ENCODE assay signal across 42 mouse cellular contexts in the genomic region with DNA sequence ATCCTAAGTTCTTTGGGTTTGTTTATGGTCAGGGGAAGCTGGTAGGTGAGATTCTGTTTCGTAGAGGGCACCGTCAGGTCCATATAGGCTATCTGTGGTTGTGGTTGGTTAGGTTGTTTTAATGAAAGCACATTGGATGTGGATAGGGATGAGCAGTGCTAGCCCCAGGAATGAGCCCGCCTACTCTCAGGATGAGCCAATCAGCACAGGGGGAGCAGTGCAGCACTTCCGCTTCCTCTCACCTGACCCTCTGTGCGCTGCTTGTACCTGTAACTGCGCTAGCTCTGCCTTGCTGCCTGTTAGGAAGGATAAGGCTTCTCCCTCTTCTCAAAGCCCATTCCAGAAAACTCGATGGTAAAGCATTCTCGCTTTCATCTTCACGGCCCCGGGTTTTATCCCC. TPM values are rescaled to one million over a fixed set of nuclear protein-coding genes. Genes with fewer than 3 reads are reported as not detected.
DNase-seq lines count a peak whose midpoint lies in the region; ATAC-seq lines count a peak whose summit lies in the region.
"Had no signal": no experiment of that assay in that cellular context is flagged by ENCODE, and none has a peak within 500 bp of the region (broad histone marks: within the 10 kb centered on the region; RNA-seq: fewer than 3 reads in every experiment).

No protein-coding gene starts in this region.

- H3K4me2 ChIP-seq in heart, embryonic 14.5 days (ENCODE audit: low read length) = 0 out of 2 replicates have a peak overlapping the region, but pooled peaks have one; percentile 6
- no peak overlapping the region for H3K4me2 ChIP-seq in midbrain, embryonic 13.5 days (replicated peaks)
- no peak overlapping the region for H3K4me2 ChIP-seq in midbrain, embryonic 14.5 days (ENCODE audit: low read length)
- H3K4me2 ChIP-seq in limb, embryonic 13.5 days (replicated peaks) = peak overlapping the region; percentile 38
- H3K4me2 ChIP-seq: embryonic facial prominence, embryonic 15.5 days; forebrain, embryonic 13.5 days; hindbrain, embryonic 15.5 days; liver, embryonic 11.5 days; lung, embryonic 15.5 days; neural tube, embryonic 13.5 days had no signal

- H3K27ac ChIP-seq in heart, embryonic 14.5 days (replicated peaks in 1 of 2; ENCODE audit: control insufficient read depth in 1 of 2, insufficient read depth in 1 of 2, low read depth in 2 of 2, low read length in 2 of 2) = no peak overlapping the region
- no peak overlapping the region for H3K27ac ChIP-seq in midbrain, embryonic 13.5 days
- no peak overlapping the region for H3K27ac ChIP-seq in midbrain, embryonic 14.5 days (replicated peaks; ENCODE audit: low read depth, low read length)
- H3K27ac ChIP-seq in limb, embryonic 13.5 days = no peak overlapping the region
- H3K27ac ChIP-seq: embryonic facial prominence, embryonic 10.5 days; embryonic facial prominence, embryonic 15.5 days; forebrain, embryonic 13.5 days; hindbrain, embryonic 10.5 days; hindbrain, embryonic 15.5 days; layer of hippocampus, adult 2 months; lung, embryonic 15.5 days; neural tube, embryonic 13.5 days had no signal

- WGBS in heart, embryonic 14.5 days = 60% methylated on average over 10 of the region's 10 CpGs
- WGBS in midbrain, embryonic 13.5 days = 74% methylated on average over 10 of the region's 10 CpGs
- 71% methylated on average over 10 of the region's 10 CpGs for WGBS in midbrain, embryonic 14.5 days
- 53% methylated on average over 10 of the region's 10 CpGs for WGBS in limb, embryonic 13.5 days

- H3K9ac ChIP-seq in heart, embryonic 14.5 days (ENCODE audit: low read length) = peak overlapping the region; percentile 31; the same call in 1 of the 2 replicates
- H3K9ac ChIP-seq in midbrain, embryonic 13.5 days (replicated peaks) = no peak overlapping the region
- no peak overlapping the region for H3K9ac ChIP-seq in midbrain, embryonic 14.5 days (replicated peaks; ENCODE audit: low read length)
- no peak overlapping the region for H3K9ac ChIP-seq in limb, embryonic 13.5 days
- H3K9ac ChIP-seq: embryonic facial prominence, embryonic 15.5 days; forebrain, embryonic 13.5 days; hindbrain, embryonic 15.5 days; lung, embryonic 15.5 days; neural tube, embryonic 13.5 days had no signal

- no peak overlapping the region for H3K4me3 ChIP-seq in heart, embryonic 14.5 days (ENCODE audit: control insufficient read depth in 1 of 2, insufficient read depth in 1 of 2, low read depth in 1 of 2, low read length in 2 of 2)
- H3K4me3 ChIP-seq in midbrain, embryonic 13.5 days (replicated peaks) = no peak overlapping the region
- H3K4me3 ChIP-seq in midbrain, embryonic 14.5 days (replicated peaks; ENCODE audit: low read depth, low read length) = no peak overlapping the region
- no peak overlapping the region for H3K4me3 ChIP-seq in limb, embryonic 13.5 days
- H3K4me3 ChIP-seq: embryonic facial prominence, embryonic 10.5 days; embryonic facial prominence, embryonic 15.5 days; forebrain, embryonic 13.5 days; hindbrain, embryonic 10.5 days; hindbrain, embryonic 15.5 days; layer of hippocampus, adult 2 months; lung, embryonic 15.5 days; myocyte; neural tube, embryonic 13.5 days had no signal

- H3K36me3 ChIP-seq in heart, embryonic 14.5 days (ENCODE audit: control insufficient read depth, insufficient read depth, low read length) = no peaks in the 10 kb centered on the region
- no peaks in the 10 kb centered on the region for H3K36me3 ChIP-seq in midbrain, embryonic 13.5 days
- H3K36me3 ChIP-seq in midbrain, embryonic 14.5 days (ENCODE audit: control insufficient read depth, insufficient read depth, low read length) = no peaks in the 10 kb centered on the region
- no peaks in the 10 kb centered on the region for H3K36me3 ChIP-seq in limb, embryonic 13.5 days
- H3K36me3 ChIP-seq: embryonic facial prominence, embryonic 10.5 days; embryonic facial prominence, embryonic 15.5 days; hindbrain, embryonic 10.5 days; hindbrain, embryonic 15.5 days; lung, embryonic 15.5 days; neural tube, embryonic 13.5 days had no signal

- peaks cover 10% of the 10 kb centered on the region; the same call in 1 of the 2 replicates for H3K27me3 ChIP-seq in heart, embryonic 14.5 days (ENCODE audit: control insufficient read depth, insufficient read depth, low read length)
- H3K27me3 ChIP-seq in midbrain, embryonic 13.5 days = peaks cover 45% of the 10 kb centered on the region
- peaks cover 6% of the 10 kb centered on the region; the same call in 1 of the 2 replicates for H3K27me3 ChIP-seq in midbrain, embryonic 14.5 days (ENCODE audit: control insufficient read depth, insufficient read depth, low read length)
- H3K27me3 ChIP-seq in limb, embryonic 13.5 days = peaks cover 48% of the 10 kb centered on the region

- ATAC-seq in heart, embryonic 14.5 days (ENCODE audit: insufficient number of reproducible peaks, insufficient read depth, low FRiP score, low read depth) = no peak
- ATAC-seq in midbrain, embryonic 13.5 days = 0 out of 2 replicates have a peak, but pooled peaks have one; percentile 24
- no peak for ATAC-seq in midbrain, embryonic 14.5 days (ENCODE audit: low FRiP score, low TSS enrichment)
- no peak for ATAC-seq in limb, embryonic 13.5 days (ENCODE audit: low FRiP score, low read depth)
- ATAC-seq: CD4-positive, CD25-positive, alpha-beta regulatory T cell, adult 4 months; forebrain, embryonic 13.5 days; inflammation-experienced regulatory T-cells, adult 6 months had no signal

- H3K9me3 ChIP-seq in heart, embryonic 14.5 days (ENCODE audit: control insufficient read depth, low read length) = peaks cover 4% of the 10 kb centered on the region; the same call in 1 of the 2 replicates
- no peaks in the 10 kb centered on the region for H3K9me3 ChIP-seq in midbrain, embryonic 13.5 days
- H3K9me3 ChIP-seq in midbrain, embryonic 14.5 days (ENCODE audit: control insufficient read depth, low read length) = no peaks in the 10 kb centered on the region
- peaks cover 3% of the 10 kb centered on the region; the same call in 1 of the 2 replicates for H3K9me3 ChIP-seq in limb, embryonic 13.5 days
- H3K9me3 ChIP-seq: embryonic facial prominence, embryonic 10.5 days; embryonic facial prominence, embryonic 15.5 days; hindbrain, embryonic 10.5 days; hindbrain, embryonic 15.5 days; lung, embryonic 15.5 days; neural tube, embryonic 13.5 days had no signal

- 0 out of 4 replicates have a peak, but pooled peaks cover 2% of the 10 kb centered on the region in 2 experiments for H3K4me1 ChIP-seq in heart, embryonic 14.5 days (ENCODE audit: control insufficient read depth in 2 of 2, insufficient read depth in 2 of 2, low read length in 2 of 2)
- H3K4me1 ChIP-seq in midbrain, embryonic 13.5 days (replicated peaks) = no peaks in the 10 kb centered on the region
- H3K4me1 ChIP-seq in midbrain, embryonic 14.5 days (ENCODE audit: control insufficient read depth, insufficient read depth, low read length) = no peaks in the 10 kb centered on the region
- no peaks in the 10 kb centered on the region for H3K4me1 ChIP-seq in limb, embryonic 13.5 days
- H3K4me1 ChIP-seq: embryonic facial prominence, embryonic 10.5 days; embryonic facial prominence, embryonic 15.5 days; forebrain, embryonic 13.5 days; hindbrain, embryonic 10.5 days; hindbrain, embryonic 15.5 days; lung, embryonic 15.5 days; neural tube, embryonic 13.5 days had no signal

- no peak for DNase-seq in heart, postnatal 4 days
- DNase-seq in midbrain, embryonic 14.5 days = no peak
- peak; percentile 41 for DNase-seq in ES-CJ7 (ENCODE audit: low read depth, low spot score)
- no peak for DNase-seq in layer of hippocampus, postnatal 10 days (ENCODE audit: low spot score in 2 of 2)
- no peak for DNase-seq in lung, postnatal 10 days
- DNase-seq: adrenal gland, postnatal 25 days; cerebellum, adult 11-12 months; cerebellum, postnatal 14 days; gastrocnemius, postnatal 10 days; kidney, adult 2 months; kidney, postnatal 36 days; layer of hippocampus, postnatal 36 days; left cerebral cortex, postnatal 4 days; lung, postnatal 36 days; retina, postnatal 1 day; right cerebral cortex, postnatal 14 days; thymus, adult 18-20 months; thymus, postnatal 25 days had no signal

RNA-seq across cellular contexts. Expression of a gene that starts 17.6 kb away (rescaled TPM):
- polyA plus RNA-seq in heart, embryonic 14.5 days (2014; fragmentation: Nextera tagmentation; extraction: Ambion mirVana) = not detected in 2 replicates
- not detected for total RNA-seq in heart, postnatal 4 days (2021)
- polyA plus RNA-seq in midbrain, embryonic 13.5 days (2015; fragmentation: Nextera tagmentation; extraction: Ambion mirVana) = 15.6 and 21.9 TPM in 2 replicates
- polyA plus RNA-seq in midbrain, embryonic 14.5 days (2014; fragmentation: Nextera tagmentation; extraction: Ambion mirVana) = 19.9 and 20.2 TPM in 2 replicates
- polyA plus RNA-seq in limb, embryonic 13.5 days (2015; fragmentation: Nextera tagmentation; extraction: Ambion mirVana) = not detected in 2 replicates
- total RNA-seq in layer of hippocampus, postnatal 10 days (2021) = under 1 TPM; 0.43 to 0.54 TPM
- total RNA-seq: adrenal gland, adult 18-20 months; adrenal gland, postnatal 25 days; ES-E14; gastrocnemius, postnatal 10 days; megakaryocyte-erythroid progenitor cell, adult 5-6 weeks had no signal
- polyA plus RNA-seq: gonadal fat pad, adult 2 months; heart, postnatal 0 days; kidney, adult 2 months; kidney, embryonic 16.5 days; liver, embryonic 11.5 days; liver, embryonic 16.5 days; lung, embryonic 15.5 days; myocyte; neural tube, embryonic 13.5 days; small intestine, adult 2 months; stomach, embryonic 14.5 days had no signal

Comparison
In these comparisons a context has a peak if more than half of its experiments do, and no peak if none do; other contexts are left out.
1. H3K4me2 ChIP-seq: peak in heart, embryonic 14.5 days (single experiment) and limb, embryonic 13.5 days (single experiment); none in midbrain, embryonic 13.5 days (single experiment) and midbrain, embryonic 14.5 days (single experiment).
2. RNA of a gene that starts 17.6 kb away (polyA plus RNA-seq): 15.6 to 21.9 TPM in midbrain, embryonic 13.5 days and 19.9 to 20.2 TPM in midbrain, embryonic 14.5 days; not detected in limb, embryonic 13.5 days and not detected in heart, embryonic 14.5 days; every median in the first group is over 10 times any median in the second.